Mouse (Mus musculus) large intestine, adult 2 months (tissue): ENCODE measurements at regions not wholly inside any gene's neighbourhood (a gene's known extent, or its start where the extent isn't known, plus 50 kb on each side); places are given as distances from the start of the nearest gene placed in this dataset.
A peak's percentile ranks its signal among the peaks of the same experiment; 100 is the strongest.
"Not testable (repeated sequence)": the region's sequence is repeated elsewhere in the genome, so short reads cannot be mapped to it uniquely, and the experiment has no call there.

Experiments
- DNase-seq: peaks from one replicate; pipeline ENCODE4 v3.0.0-alpha.2; 2012; ENCODE audit warnings: low read depth, low spot score
- WGBS: fragments of 180-500 bp; shearing (Covaris S2); methylation state at CpG from one replicate; pipeline ENCODE4 v1.1.7; 2018; 5-methylcytosine and 5-hydroxymethylcytosine counted together

GRCm38 (mm10) chr12:14260288-14260687 is 108.4 kb upstream of the Fam84a start:
- WGBS = 78% methylated on average over 4 of the region's 4 CpGs
- DNase-seq = no peak

GRCm38 (mm10) chr12:14253336-14253735 is 101.5 kb upstream of the Fam84a start:
- 85% methylated on average over 5 of the region's 5 CpGs for WGBS
- no peak for DNase-seq

GRCm38 (mm10) chr12:14250124-14250523 is 98.3 kb upstream of the Fam84a start:
- 89% methylated on average over 4 of the region's 4 CpGs for WGBS
- no peak for DNase-seq

- WGBS = 91% methylated on average over 6 of the region's 6 CpGs
- DNase-seq = not testable (repeated sequence)
These were observed 90.9 kb upstream of the Fam84a start for GRCm38 (mm10) chr12:14242720-14243119.

GRCm38 (mm10) chr12:14237699-14238098 is 85.8 kb upstream of the Fam84a start:
- no peak for DNase-seq

GRCm38 (mm10) chr12:14235351-14235750 is 83.5 kb upstream of the Fam84a start:
- no peak for DNase-seq
- 91% methylated on average over 3 of the region's 3 CpGs for WGBS

- WGBS = 23% methylated on average over 3 of the region's 3 CpGs
- DNase-seq = peak; percentile 3
These were observed 60.8 kb upstream of the Fam84a start for GRCm38 (mm10) chr12:14212618-14213017.

- no peak for DNase-seq
These were observed 58.0 kb upstream of the Fam84a start for GRCm38 (mm10) chr12:14209881-14210280.

- DNase-seq = no peak
- WGBS = 30% methylated on average over 1 of the region's 1 CpGs
These were observed 55.4 kb upstream of the Fam84a start for GRCm38 (mm10) chr12:14207288-14207687.

GRCm38 (mm10) chr12:14204491-14204890 is 52.6 kb upstream of the Fam84a start:
- 56% methylated on average over 1 of the region's 1 CpGs for WGBS
- no peak for DNase-seq
